Mouse (Mus musculus) embryonic fibroblast, embryonic 13.5 days (primary cell): ENCODE results near the gene Gfap.

ENCODE experiments used
- CTCF ChIP-seq: IDR thresholded peaks from 2 replicates; pipeline ENCODE4 v1.5.1; 2011; ENCODE audit warnings: mild to moderate bottlenecking, control low read depth, low read length, moderate library complexity, borderline replicate concordance; ENCODE audit not compliant: insufficient read depth
- POLR2A ChIP-seq: IDR thresholded peaks from 2 replicates; pipeline ENCODE4 v1.6.1; 2011; ENCODE audit warnings: low read depth, mild to moderate bottlenecking, control low read depth, low read length, moderate library complexity

DNA sequence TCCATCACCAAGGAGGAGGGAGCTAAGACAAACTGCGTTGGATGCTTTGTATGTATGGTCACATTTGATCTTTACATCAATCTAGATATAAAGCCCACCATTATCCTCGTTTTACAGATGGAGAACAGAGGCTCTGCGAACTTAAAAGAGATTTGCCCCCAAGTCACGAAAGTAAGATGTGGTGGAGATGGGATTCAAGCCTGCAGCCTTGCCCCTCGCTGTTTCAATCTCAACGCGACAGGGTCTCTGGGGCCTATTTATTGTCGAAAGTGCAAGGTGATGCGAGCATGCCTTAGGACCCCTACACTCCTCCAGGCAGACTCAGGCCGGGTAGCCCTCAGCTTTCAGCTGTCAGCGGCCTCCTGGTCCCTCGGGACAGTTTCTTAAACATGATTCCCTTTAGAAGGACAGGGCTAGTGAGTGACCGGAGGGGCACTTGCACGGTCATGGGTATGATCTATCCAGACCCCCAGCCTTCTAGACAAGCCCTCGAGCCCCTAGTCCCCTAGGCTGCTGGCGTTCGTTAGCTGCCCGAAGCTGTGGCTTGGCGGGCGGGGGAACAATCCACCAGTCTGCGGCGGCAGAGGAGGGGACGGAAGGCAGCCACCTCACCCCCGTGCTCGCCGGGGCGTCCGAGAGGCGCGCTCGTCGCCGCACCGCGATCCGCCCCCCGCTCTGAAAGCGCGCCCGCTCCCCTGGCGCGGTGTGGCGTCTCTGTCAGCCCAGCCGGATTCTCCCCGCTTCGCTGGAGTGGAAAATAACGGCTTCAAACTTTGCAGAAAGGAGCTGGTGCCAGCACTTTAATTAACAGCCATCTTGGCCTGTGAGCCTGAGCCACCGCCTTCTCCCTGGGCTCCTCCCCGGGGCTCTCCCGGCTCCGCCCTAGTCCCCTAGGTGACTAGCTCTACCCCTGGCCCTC, 47.6 kb upstream of the Gfap start:
- no peak for TF ChIP-seq CTCF
- TF ChIP-seq POLR2A = no peak
